Mouse (Mus musculus) liver, embryonic 14.5 days (tissue): Measurements from ENCODE around the gene Slc22a20. TPM values are rescaled to one million over a fixed set of nuclear protein-coding genes. Genes with fewer than 3 reads are reported as not detected.

ENCODE experiments used
- ATAC-seq: fragments of 200-750 bp; cut with Nextera tagmentation; 2 replicates; pipeline ENCODE4 v1.8.0; 2017; ENCODE audit warnings: moderate number of reproducible peaks, mild to moderate bottlenecking, moderate library complexity; ENCODE audit not compliant: insufficient read depth
- DNase-seq, 3 experiments: peaks; one replicate each; pipeline ENCODE4 v3.0.0-alpha.2; 2012 to 2013; ENCODE audit warnings: low read depth in 3 of 3, low spot score in 3 of 3
- H3K27ac ChIP-seq: fragments of 300-500 bp; sonication (generic); 2 replicates; pipeline ENCODE4 v1.5.1; 2014; ENCODE audit warnings: moderate library complexity, mild to moderate bottlenecking, control low read depth, inconsistent platforms
- H3K27me3 ChIP-seq: fragments of 300-500 bp; sonication (generic); 2 replicates; pipeline ENCODE4 v1.6.1; 2014; ENCODE audit warnings: mild to moderate bottlenecking, low read length, moderate library complexity; ENCODE audit not compliant: control insufficient read depth, insufficient read depth
- H3K36me3 ChIP-seq: fragments of 300-500 bp; sonication (generic); replicated peaks from 2 replicates; pipeline ENCODE4 v1.6.1; 2014; ENCODE audit warnings: low read depth; ENCODE audit not compliant: control insufficient read depth, insufficient read depth
- H3K4me1 ChIP-seq, 2 experiments: fragments of 200-500 bp in 1 of 2; fragments of 300-500 bp in 1 of 2; sonication (generic) in 1 of 2; replicated peaks; 2 replicates each; pipeline ENCODE4 v1.6.1; 2012 to 2014; ENCODE audit warnings: antibody characterized with exemption in 1 of 2, inconsistent platforms in 1 of 2, low read length in 1 of 2; ENCODE audit not compliant: control insufficient read depth in 2 of 2, insufficient read depth in 2 of 2
- H3K4me2 ChIP-seq: fragments of 300-500 bp; sonication (generic); 2 replicates; pipeline ENCODE4 v1.6.1; 2014; ENCODE audit warnings: low read depth, mild to moderate bottlenecking, control low read depth, moderate library complexity
- H3K4me3 ChIP-seq, 2 experiments: fragments of 200-500 bp in 1 of 2; fragments of 300-500 bp in 1 of 2; sonication (generic) in 1 of 2; 2 replicates each; pipeline ENCODE4 v1.5.1; 2012 to 2014; ENCODE audit warnings: low read depth in 2 of 2, low read length in 2 of 2, mild to moderate bottlenecking in 2 of 2, control low read depth in 1 of 2, inconsistent platforms in 1 of 2, moderate library complexity in 1 of 2; ENCODE audit not compliant: insufficient read depth in 1 of 2
- H3K9ac ChIP-seq: fragments of 300-500 bp; sonication (generic); replicated peaks from 2 replicates; pipeline ENCODE4 v1.6.1; 2014; ENCODE audit warnings: mild to moderate bottlenecking, control low read depth, moderate library complexity
- H3K9me3 ChIP-seq: fragments of 300-500 bp; sonication (generic); 2 replicates; pipeline ENCODE4 v1.6.1; 2016; ENCODE audit warnings: low read length, mixed read lengths; ENCODE audit not compliant: control insufficient read depth
- CTCF ChIP-seq: IDR thresholded peaks from 2 replicates; pipeline ENCODE4 v1.5.1; 2016; ENCODE audit warnings: antibody characterized with exemption, low read depth, control low read depth
- EP300 ChIP-seq: IDR thresholded peaks from 2 replicates; pipeline ENCODE4 v1.6.1; 2016; ENCODE audit warnings: antibody characterized with exemption, low read depth
- WGBS: fragments of 180-500 bp; shearing (Covaris S2); extraction: QIAGEN DNeasy Blood & Tissue Kit; methylation state at CpG from one replicate; pipeline ENCODE4 v1.1.7; 2014; ENCODE audit not compliant: insufficient replicate concordance; 5-methylcytosine and 5-hydroxymethylcytosine counted together
- polyA plus RNA-seq, 2 experiments: library from polyadenylated mRNA; depleted of rRNA in 1 of 2; stranded (reverse) in 1 of 2; unstranded in 1 of 2; fragments of >200 nt; fragmentation: Nextera tagmentation in 1 of 2; extraction: Ambion mirVana in 1 of 2; gene quantifications; 2 replicates each; pipeline versions ENCODE4 v1.2.1 to v1.2.3; 2012 to 2014

Gene Slc22a20
- polyA plus RNA-seq, 2 experiments = 0.08 TPM; not detected in 1

DNA sequence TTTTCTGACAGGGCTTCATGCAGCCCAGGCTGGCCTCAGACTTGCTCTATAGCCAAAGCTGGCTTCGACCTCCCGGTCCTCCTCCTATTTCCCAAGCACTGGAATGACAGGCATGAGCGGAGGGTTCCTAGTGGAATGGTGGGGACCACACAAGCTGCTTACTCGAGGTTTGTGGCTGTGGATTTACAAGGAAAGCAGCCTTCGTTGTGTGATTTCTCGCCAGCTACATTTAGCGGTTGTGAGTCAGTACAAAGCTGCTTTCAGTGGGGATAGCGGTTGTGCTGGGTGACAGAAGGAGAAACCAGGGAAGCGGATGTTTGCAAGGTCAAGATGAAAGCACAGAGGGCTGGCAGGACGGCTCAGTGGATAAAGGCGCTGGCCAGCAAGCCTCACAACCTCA, 19.6 kb upstream of the Slc22a20 start:
- 81% methylated on average over 11 of the region's 11 CpGs for WGBS
- H3K4me3 ChIP-seq = no peak overlapping the region
- H3K9ac ChIP-seq = no peak overlapping the region
- ATAC-seq = no peak
- TF ChIP-seq EP300 = no peak
- no peak for TF ChIP-seq CTCF
- peaks cover 49% of the 10 kb centered on the region for H3K36me3 ChIP-seq
- DNase-seq = no peak
- no peak overlapping the region for H3K27ac ChIP-seq
- H3K27me3 ChIP-seq = no peaks in the 10 kb centered on the region
- H3K4me1 ChIP-seq = no peaks in the 10 kb centered on the region
- H3K9me3 ChIP-seq = no peaks in the 10 kb centered on the region
- no peak overlapping the region for H3K4me2 ChIP-seq

DNA sequence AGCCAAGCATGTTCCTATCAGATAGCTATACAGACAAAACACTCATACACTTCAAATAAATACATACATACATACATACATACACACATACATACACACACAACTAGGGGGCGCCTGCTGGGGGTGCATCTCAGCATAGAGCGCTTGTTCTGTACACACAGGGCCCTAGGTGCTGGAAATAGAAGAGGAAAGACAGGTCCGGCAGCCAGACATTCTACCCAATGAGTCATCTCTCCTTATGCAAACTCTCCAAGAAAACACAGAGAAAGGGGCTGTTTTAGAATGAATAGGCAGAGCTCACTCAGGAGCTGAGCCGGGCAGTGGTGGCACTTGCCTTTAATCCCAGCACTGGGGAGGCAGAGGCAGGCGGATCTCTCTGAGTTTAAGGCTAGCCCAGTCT, 14.0 kb upstream of the Slc22a20 start:
- TF ChIP-seq CTCF = no peak
- TF ChIP-seq EP300 = no peak
- ATAC-seq = no peak
- DNase-seq = no peak
- Histone ChIP-seq H3K4me2 (no peak overlapping the region), H3K4me3 (no peak overlapping the region), H3K27me3 (no peaks in the 10 kb centered on the region), H3K9ac (no peak overlapping the region), H3K36me3 (peaks cover 31% of the 10 kb centered on the region), H3K4me1 (no peaks in the 10 kb centered on the region), H3K9me3 (no peaks in the 10 kb centered on the region), H3K27ac (no peak overlapping the region)
- WGBS = 80% methylated on average over 5 of the region's 5 CpGs

DNA sequence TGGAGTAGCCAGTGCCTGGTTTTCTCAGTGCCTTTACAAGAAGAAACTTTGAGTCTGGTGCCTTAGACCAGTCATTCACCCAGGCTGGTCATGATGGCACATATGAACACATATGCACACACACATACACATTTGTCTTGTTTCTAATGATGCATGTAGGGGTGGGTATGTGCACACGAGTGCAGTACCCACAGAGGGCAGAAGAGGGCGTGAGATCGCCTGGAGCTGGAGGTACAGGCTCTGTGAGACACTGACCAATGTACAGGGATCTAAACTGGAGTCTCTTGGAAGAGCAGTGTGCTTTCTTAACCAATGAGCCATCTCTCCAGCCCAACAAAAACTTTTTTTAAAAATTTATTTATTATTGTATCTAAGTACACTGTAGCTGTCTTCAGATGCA, 12.2 kb upstream of the Slc22a20 start:
- WGBS = 82% methylated on average over 3 of the region's 3 CpGs
- no peak for ATAC-seq
- H3K4me3 ChIP-seq = no peak overlapping the region
- no peak overlapping the region for H3K9ac ChIP-seq
- H3K27me3 ChIP-seq = no peaks in the 10 kb centered on the region
- DNase-seq = no peak
- TF ChIP-seq EP300 (no peak), CTCF (peak; percentile 72)
- peaks cover 45% of the 10 kb centered on the region for H3K36me3 ChIP-seq
- H3K27ac ChIP-seq = no peak overlapping the region
- no peaks in the 10 kb centered on the region for H3K4me1 ChIP-seq
- H3K9me3 ChIP-seq = no peaks in the 10 kb centered on the region
- no peak overlapping the region for H3K4me2 ChIP-seq

GRCm38 (mm10) chr19:5994711-5995110, 8.8 kb upstream of the Slc22a20 start:
- no peak for TF ChIP-seq EP300
- no peak for TF ChIP-seq CTCF
- Histone ChIP-seq H3K27me3 (no peaks in the 10 kb centered on the region), H3K4me3 (no peak overlapping the region), H3K27ac (no peak overlapping the region), H3K9ac (no peak overlapping the region), H3K4me1 (peaks cover 0 to 4% of the 10 kb centered on the region in 2 experiments; a peak in 2 of 4 replicates), H3K36me3 (peaks cover 51% of the 10 kb centered on the region), H3K9me3 (no peaks in the 10 kb centered on the region), H3K4me2 (no peak overlapping the region)
- DNase-seq (no peak), ATAC-seq (no peak)
- 92% methylated on average over 14 of the region's 14 CpGs for WGBS

DNA sequence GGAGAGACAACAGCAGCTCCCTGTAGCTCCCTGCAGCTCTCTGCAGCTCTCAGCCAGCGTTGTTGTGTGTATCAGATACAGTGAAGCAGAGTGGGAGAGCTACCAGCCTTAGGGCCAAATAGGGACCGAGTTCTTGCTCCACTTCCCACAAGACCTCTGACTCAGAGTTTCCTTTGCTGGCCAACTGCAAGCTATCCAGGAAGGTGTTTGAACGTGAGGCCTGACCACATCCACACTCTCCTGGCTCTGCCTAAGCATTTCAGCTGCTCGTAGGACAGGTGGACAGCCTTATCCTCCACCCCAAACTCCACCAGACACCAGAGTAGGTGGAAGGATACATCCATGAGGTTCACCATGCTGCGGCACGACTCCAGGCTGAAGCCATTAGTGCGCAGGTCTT, 6.1 kb upstream of the Slc22a20 start:
- Histone ChIP-seq H3K36me3 (peaks cover 42% of the 10 kb centered on the region), H3K4me3 (no peak overlapping the region), H3K27me3 (no peaks in the 10 kb centered on the region), H3K9me3 (no peaks in the 10 kb centered on the region), H3K4me1 (peaks cover 3 to 19% of the 10 kb centered on the region in 2 experiments; a peak in 3 of 4 replicates), H3K27ac (no peak overlapping the region), H3K9ac (no peak overlapping the region), H3K4me2 (no peak overlapping the region)
- DNase-seq (no peak), ATAC-seq (no peak)
- TF ChIP-seq EP300 (no peak), CTCF (no peak)
- 55% methylated on average over 7 of the region's 7 CpGs for WGBS
